Mouse (Mus musculus) MEL (cell line): ENCODE results near the gene Nkiras2. TPM values are rescaled to one million over a fixed set of nuclear protein-coding genes. Genes with fewer than 3 reads are reported as not detected.

Experiments
- DNase-seq: peaks from one replicate; pipeline ENCODE4 v3.0.0; 2011; ENCODE audit warnings: low read depth, low spot score
- H3K27ac ChIP-seq: 2 replicates; pipeline ENCODE4 v1.5.1; 2012; ENCODE audit warnings: low read depth, mild to moderate bottlenecking, control low read depth, low read length, moderate library complexity; ENCODE audit not compliant: control insufficient read depth
- H3K27me3 ChIP-seq, 2 experiments: fragments of 150-350 bp in 1 of 2; sonication (generic) in 1 of 2; 2 replicates each; pipeline ENCODE4 v1.6.1; 2012; ENCODE audit warnings: low read length in 2 of 2, mild to moderate bottlenecking in 2 of 2, improper control_type of control experiment in 1 of 2, moderate library complexity in 1 of 2; ENCODE audit not compliant: insufficient read depth in 2 of 2, control insufficient read depth in 1 of 2
- H3K36me3 ChIP-seq, 2 experiments: 2 replicates each; pipeline ENCODE4 v1.6.1; 2012 to 2014; ENCODE audit warnings: low read length in 2 of 2, improper control_type of control experiment in 1 of 2, inconsistent platforms in 1 of 2, mild to moderate bottlenecking in 1 of 2; ENCODE audit not compliant: insufficient read depth in 2 of 2, control insufficient read depth in 1 of 2
- H3K4me1 ChIP-seq, 2 experiments: fragments of 150-350 bp in 1 of 2; sonication (generic) in 1 of 2; 2 replicates each; pipeline ENCODE4 v1.6.1; 2012; ENCODE audit warnings: low read length in 2 of 2, improper control_type of control experiment in 1 of 2, mild to moderate bottlenecking in 1 of 2; ENCODE audit not compliant: insufficient read depth in 2 of 2, control insufficient read depth in 1 of 2
- H3K4me3 ChIP-seq, 2 experiments: fragments of 150-350 bp in 1 of 2; sonication (generic) in 1 of 2; 2 replicates each; pipeline ENCODE4 v1.5.1; 2012; ENCODE audit warnings: low read depth in 2 of 2, low read length in 2 of 2, mild to moderate bottlenecking in 2 of 2, moderate library complexity in 2 of 2, control low read depth in 1 of 2, improper control_type of control experiment in 1 of 2; ENCODE audit not compliant: control insufficient read depth in 1 of 2, insufficient read depth in 1 of 2
- H3K79me2 ChIP-seq: 2 replicates; pipeline ENCODE4 v1.6.1; 2012; ENCODE audit warnings: mild to moderate bottlenecking, low read length, moderate library complexity; ENCODE audit not compliant: control insufficient read depth, poor library complexity, insufficient read depth
- H3K9ac ChIP-seq: 2 replicates; pipeline ENCODE4 v1.6.1; 2012; ENCODE audit warnings: low read depth, mild to moderate bottlenecking, control low read depth, low read length, moderate library complexity; ENCODE audit not compliant: control insufficient read depth, poor library complexity, severe bottlenecking
- H3K9me3 ChIP-seq: fragments of 150-350 bp; sonication (generic); replicated peaks from 2 replicates; pipeline ENCODE4 v1.6.1; 2012; ENCODE audit warnings: mild to moderate bottlenecking, low read length, improper control_type of control experiment, moderate library complexity; ENCODE audit not compliant: insufficient read depth
- BHLHE40 ChIP-seq: IDR thresholded peaks from 2 replicates; pipeline ENCODE4 v1.6.1; 2012; ENCODE audit warnings: low read depth, mild to moderate bottlenecking, inconsistent platforms, low read length, improper control_type of control experiment, borderline replicate concordance
- CHD1 ChIP-seq: IDR thresholded peaks from 2 replicates; pipeline ENCODE4 v1.6.1; 2012; ENCODE audit warnings: low read depth, mild to moderate bottlenecking, inconsistent platforms, low read length, improper control_type of control experiment
- CTCF ChIP-seq, 3 experiments: IDR thresholded peaks in 2 of 3; conservative IDR thresholded peaks in 1 of 3; 2 replicates each; pipeline ENCODE4 v1.5.1; 2011 to 2012; ENCODE audit warnings: low read length in 3 of 3, low read depth in 2 of 3, mild to moderate bottlenecking in 2 of 3, improper control_type of control experiment in 1 of 3, inconsistent platforms in 1 of 3, mixed read lengths in 1 of 3, moderate library complexity in 1 of 3; ENCODE audit not compliant: control insufficient read depth in 1 of 3, insufficient read depth in 1 of 3, poor library complexity in 1 of 3, severe bottlenecking in 1 of 3
- E2F4 ChIP-seq: IDR thresholded peaks from 2 replicates; pipeline ENCODE4 v1.6.1; 2011; ENCODE audit warnings: low read depth, low read length, improper control_type of control experiment, borderline replicate concordance
- ELF1 ChIP-seq: IDR thresholded peaks from 2 replicates; pipeline ENCODE4 v1.6.1; 2014; ENCODE audit warnings: low read depth, mild to moderate bottlenecking, inconsistent platforms, low read length, improper control_type of control experiment, moderate library complexity
- EP300 ChIP-seq, 2 experiments: IDR thresholded peaks; 2 replicates each; pipeline ENCODE4 v1.6.1; 2011; ENCODE audit warnings: improper control_type of control experiment in 2 of 2, low read length in 2 of 2, low read depth in 1 of 2, mild to moderate bottlenecking in 1 of 2
- ETS1 ChIP-seq: IDR thresholded peaks from 2 replicates; pipeline ENCODE4 v1.6.1; 2012; ENCODE audit warnings: low read depth, mild to moderate bottlenecking, inconsistent platforms, low read length, improper control_type of control experiment, moderate library complexity
- GABPA ChIP-seq: IDR thresholded peaks from 2 replicates; pipeline ENCODE4 v1.6.1; 2012; ENCODE audit warnings: low read depth, mild to moderate bottlenecking, inconsistent platforms, low read length, improper control_type of control experiment, moderate library complexity
- GATA1 ChIP-seq: IDR thresholded peaks from 2 replicates; pipeline ENCODE4 v1.6.1; 2011; ENCODE audit warnings: low read depth, low read length, improper control_type of control experiment
- HCFC1 ChIP-seq: IDR thresholded peaks from 2 replicates; pipeline ENCODE4 v1.6.1; 2012; ENCODE audit warnings: low read depth, mild to moderate bottlenecking, inconsistent platforms, low read length, improper control_type of control experiment, moderate library complexity
- JUND ChIP-seq: IDR thresholded peaks from 2 replicates; pipeline ENCODE4 v1.6.1; 2011; ENCODE audit warnings: low read depth, mild to moderate bottlenecking, improper control_type of control experiment, low read length
- KAT2A ChIP-seq: conservative IDR thresholded peaks from 2 replicates; pipeline ENCODE4 v1.6.1; 2012; ENCODE audit warnings: low read depth, low read length, improper control_type of control experiment, inconsistent platforms
- MAX ChIP-seq: IDR thresholded peaks from 2 replicates; pipeline ENCODE4 v1.6.1; 2011; ENCODE audit warnings: low read length, improper control_type of control experiment
- MAZ ChIP-seq: IDR thresholded peaks from 2 replicates; pipeline ENCODE4 v1.6.1; 2012; ENCODE audit warnings: low read depth, mild to moderate bottlenecking, inconsistent platforms, low read length, improper control_type of control experiment
- MEF2A ChIP-seq: IDR thresholded peaks from 2 replicates; pipeline ENCODE4 v1.6.1; 2014; ENCODE audit warnings: low read depth, mild to moderate bottlenecking, inconsistent platforms, low read length, improper control_type of control experiment; ENCODE audit not compliant: poor library complexity, insufficient replicate concordance, severe bottlenecking; ENCODE audit errors: extremely low read depth
- MYB ChIP-seq: IDR thresholded peaks from 2 replicates; pipeline ENCODE4 v1.6.1; 2011; ENCODE audit warnings: mild to moderate bottlenecking, low read depth, low read length, improper control_type of control experiment
- NELFE ChIP-seq: IDR thresholded peaks from 2 replicates; pipeline ENCODE4 v1.6.1; 2011; ENCODE audit warnings: low read depth, low read length, improper control_type of control experiment
- POLR2AphosphoS2 ChIP-seq: IDR thresholded peaks from 2 replicates; pipeline ENCODE4 v1.6.1; 2011; ENCODE audit warnings: low read length, improper control_type of control experiment
- POLR2AphosphoS5 ChIP-seq: IDR thresholded peaks from 2 replicates; pipeline ENCODE4 v1.6.1; 2012; ENCODE audit warnings: low read depth, borderline replicate concordance, mild to moderate bottlenecking, inconsistent platforms, low read length, moderate library complexity, mixed read lengths
- RAD21 ChIP-seq: IDR thresholded peaks from 2 replicates; pipeline ENCODE4 v1.6.1; 2011; ENCODE audit warnings: mild to moderate bottlenecking, low read depth, low read length, improper control_type of control experiment
- RCOR1 ChIP-seq: IDR thresholded peaks from 2 replicates; pipeline ENCODE4 v1.6.1; 2012; ENCODE audit warnings: low read depth, mild to moderate bottlenecking, inconsistent platforms, low read length, improper control_type of control experiment
- SMC3 ChIP-seq: IDR thresholded peaks from 2 replicates; pipeline ENCODE4 v1.6.1; 2011; ENCODE audit warnings: low read depth, low read length, improper control_type of control experiment
- TAL1 ChIP-seq: IDR thresholded peaks from 2 replicates; pipeline ENCODE4 v1.6.1; 2012; ENCODE audit warnings: mild to moderate bottlenecking, inconsistent platforms, low read length, moderate library complexity, mixed read lengths
- TBP ChIP-seq: IDR thresholded peaks from 2 replicates; pipeline ENCODE4 v1.8.0; 2011; ENCODE audit warnings: low read depth, low read length, improper control_type of control experiment
- TCF12 ChIP-seq: IDR thresholded peaks from 2 replicates; pipeline ENCODE4 v1.6.1; 2014; ENCODE audit warnings: low read depth, mild to moderate bottlenecking, inconsistent platforms, low read length, improper control_type of control experiment, moderate library complexity
- USF1 ChIP-seq: IDR thresholded peaks from 2 replicates; pipeline ENCODE4 v1.6.1; 2014; ENCODE audit warnings: low read depth, mild to moderate bottlenecking, inconsistent platforms, low read length, improper control_type of control experiment, moderate library complexity
- USF2 ChIP-seq, 2 experiments: IDR thresholded peaks; 2 replicates each; pipeline ENCODE4 v1.6.1; 2011 to 2012; ENCODE audit warnings: improper control_type of control experiment in 2 of 2, low read length in 2 of 2, borderline replicate concordance in 1 of 2, inconsistent platforms in 1 of 2, low read depth in 1 of 2, mild to moderate bottlenecking in 1 of 2; ENCODE audit not compliant: insufficient read depth in 1 of 2
- ZC3H11A ChIP-seq: IDR thresholded peaks from 2 replicates; pipeline ENCODE4 v1.6.1; 2012; ENCODE audit warnings: low read depth, mild to moderate bottlenecking, inconsistent platforms, low read length, improper control_type of control experiment
- ZKSCAN1 ChIP-seq: IDR thresholded peaks from 2 replicates; pipeline ENCODE4 v1.6.1; 2012; ENCODE audit warnings: low read depth, mild to moderate bottlenecking, inconsistent platforms, low read length, improper control_type of control experiment, moderate library complexity
- ZNF384 ChIP-seq: IDR thresholded peaks from 2 replicates; pipeline ENCODE4 v1.6.1; 2012; ENCODE audit warnings: low read depth, mild to moderate bottlenecking, inconsistent platforms, low read length, improper control_type of control experiment
- polyA plus RNA-seq, 2 experiments: library from polyadenylated mRNA; stranded (reverse) in 1 of 2; unstranded in 1 of 2; fragments of >175 nt in 1 of 2; fragments of >200 nt in 1 of 2; gene quantifications; 2 replicates each; pipeline versions ENCODE4 v1.2.1 to v1.2.4; 2012; ENCODE audit warnings: low replicate concordance in 2 of 2, low read depth in 1 of 2; ENCODE audit not compliant: insufficient read length in 2 of 2, insufficient read depth in 1 of 2, missing spikeins in 1 of 2
- total RNA-seq: library from RNA; depleted of rRNA; stranded (reverse); fragments of 300-350 nt; gene quantifications from 2 replicates; pipeline ENCODE4 v1.2.3, GENCODE M21; 2012

Gene Nkiras2
- total and polyA plus RNA-seq, 3 experiments: 37.1 to 49.9 TPM; not detected in 1

- Histone ChIP-seq H3K36me3 (peaks cover 7 to 28% of the 10 kb centered on the region in 2 experiments), H3K27ac (no peak overlapping the region), H3K27me3 (no peaks in the 10 kb centered on the region), H3K4me1 (peaks cover 5 to 20% of the 10 kb centered on the region in 2 experiments), H3K9me3 (no peaks in the 10 kb centered on the region), H3K79me2 (peaks cover 64% of the 10 kb centered on the region), H3K9ac (no peak overlapping the region; the same call in 1 of the 2 replicates), H3K4me3 (no peak overlapping the region)
- DNase-seq: no peak
- TF ChIP-seq CTCF (IDR thresholded peaks at IDR 0.05 in 2 of 3, conservative IDR thresholded peaks at IDR 0.05 in 1 of 3; ENCODE audit: control insufficient read depth in 1 of 3, insufficient read depth in 1 of 3, low read depth in 2 of 3, low read length in 3 of 3, poor library complexity in 1 of 3, severe bottlenecking in 1 of 3) (no peak), TAL1 (no peak), BHLHE40 (no peak), ELF1 (no peak), ZKSCAN1 (no peak), USF1 (no peak), MEF2A (no peak), HCFC1 (no peak), TBP (no peak)
Measured at GRCm38 (mm10) chr11:100617480-100617879, 1.6 kb upstream of the Nkiras2 start.

- Histone ChIP-seq H3K9me3 (no peaks in the 10 kb centered on the region), H3K4me1 (peaks cover 5 to 30% of the 10 kb centered on the region in 2 experiments), H3K27me3 (no peaks in the 10 kb centered on the region), H3K79me2 (peaks cover 51% of the 10 kb centered on the region), H3K27ac (peak overlapping the region; percentile 86), H3K36me3 (peaks cover 4 to 32% of the 10 kb centered on the region in 2 experiments), H3K4me3 (peak overlapping the region; percentile 87 to 94), H3K9ac (peak overlapping the region; percentile 94)
- peak; percentile 98 for DNase-seq
- TF ChIP-seq EP300 (IDR thresholded peaks at IDR 0.05; ENCODE audit: low read depth in 1 of 2, low read length in 2 of 2): no peak
- TF ChIP-seq MAZ: peak; percentile 77; the same call in 1 of the 2 replicates
- peak; percentile 88 for TF ChIP-seq HCFC1
- peak; percentile 59; the same call in 1 of the 2 replicates for TF ChIP-seq GABPA
- TF ChIP-seq BHLHE40: no peak
- TF ChIP-seq USF1: no peak
- no peak for TF ChIP-seq USF2 (IDR thresholded peaks at IDR 0.05; ENCODE audit: borderline replicate concordance in 1 of 2, insufficient read depth in 1 of 2, low read depth in 1 of 2, low read length in 2 of 2)
- no peak for TF ChIP-seq GATA1
- TF ChIP-seq CTCF (IDR thresholded peaks at IDR 0.05 in 2 of 3, conservative IDR thresholded peaks at IDR 0.05 in 1 of 3; ENCODE audit: control insufficient read depth in 1 of 3, insufficient read depth in 1 of 3, low read depth in 2 of 3, low read length in 3 of 3, poor library complexity in 1 of 3, severe bottlenecking in 1 of 3): peak in 2 of 3 experiments; percentile 37 to 55; a peak in 4 of 6 replicates
- TF ChIP-seq KAT2A: peak; percentile 48; the same call in 1 of the 2 replicates
- no peak for TF ChIP-seq SMC3
- peak; percentile 68; the same call in 1 of the 2 replicates for TF ChIP-seq POLR2AphosphoS2
- no peak for TF ChIP-seq TAL1
- TF ChIP-seq RAD21: no peak
- peak; percentile 52 for TF ChIP-seq NELFE
- no peak; the same call in 1 of the 2 replicates for TF ChIP-seq ETS1
- TF ChIP-seq MYB: no peak
- TF ChIP-seq ZC3H11A: no peak
- TF ChIP-seq TCF12: peak; percentile 67
- TF ChIP-seq E2F4: 0 out of 2 replicates have a peak, but pooled peaks have one; percentile 1
- TF ChIP-seq ZNF384: no peak
- TF ChIP-seq MAX: no peak
- TF ChIP-seq POLR2AphosphoS5: no peak
- no peak for TF ChIP-seq CHD1
- no peak for TF ChIP-seq JUND
- no peak for TF ChIP-seq RCOR1
- TF ChIP-seq TBP: peak; percentile 83
Measured at GRCm38 (mm10) chr11:100619485-100619975, 486 bp downstream of the Nkiras2 start.
